Mouse (Mus musculus): Measurements from ENCODE around the gene Cd93. TPM values are rescaled to one million over a fixed set of nuclear protein-coding genes. Genes with fewer than 3 reads are reported as not detected.

Gene Cd93
- polyA plus RNA-seq, 1 experiment from 2014 or later, result 7.4 TPM

- Histone ChIP-seq H3K27me3 (peaks cover 46% of the 10 kb centered on the region), H3K9ac (no peak overlapping the region), H3K4me3 (no peak overlapping the region), H3K36me3 (no peaks in the 10 kb centered on the region), H3K27ac (no peak overlapping the region), H3K9me3 (replicated peaks) (no peaks in the 10 kb centered on the region), H3K4me2 (replicated peaks) (peak overlapping the region; percentile 63; the same call in 1 of the 2 replicates), H3K4me1 (peaks cover 29% of the 10 kb centered on the region)
- 0 out of 2 replicates have a peak, but pooled peaks have one; percentile 7 for ATAC-seq (ENCODE audit: low FRiP score)
- WGBS, result 9% methylated on average over 6 of the region's 6 CpGs
Observed at GRCm38 (mm10) chr2:148408761-148409120, 34.6 kb downstream of the Cd93 start.

GRCm38 (mm10) chr2:148407870-148408760 lies 35.2 kb downstream of the Cd93 start, which contains the start of gene Thbd:
Gene Thbd (minus strand): TSS chr2:148408188.
- H3K9ac ChIP-seq, result peak within 1 kb of the TSS; percentile 20
- H3K4me1 ChIP-seq, result peaks cover 29% of the 10 kb centered on the region
- 2% methylated on average over 35 of the region's 35 CpGs for whole genome bisulfite sequencing
- H3K9me3 ChIP-seq (replicated peaks), result no peaks in the 10 kb centered on the region
- peak; percentile 66 for ATAC-seq (ENCODE audit: low FRiP score)
- H3K4me3 ChIP-seq, result peak within 1 kb of the TSS; percentile 35
- H3K4me2 ChIP-seq (replicated peaks), result peak within 1 kb of the TSS; percentile 63
- peaks cover 46% of the 10 kb centered on the region for H3K27me3 ChIP-seq
- H3K36me3 ChIP-seq, result no peaks in the 10 kb centered on the region
- no peak within 1 kb of the TSS for H3K27ac ChIP-seq

GRCm38 (mm10) chr2:148406971-148407869 lies 36.1 kb downstream of the Cd93 start:
- ATAC-seq (ENCODE audit: low FRiP score), result peak; percentile 58
- peak overlapping the region; percentile 63 for H3K4me2 ChIP-seq (replicated peaks)
- peak overlapping the region; percentile 20 for H3K9ac ChIP-seq
- no peak overlapping the region for H3K27ac ChIP-seq
- no peaks in the 10 kb centered on the region for H3K9me3 ChIP-seq (replicated peaks)
- 6% methylated on average over 55 of the region's 55 CpGs for WGBS
- peaks cover 49% of the 10 kb centered on the region for H3K27me3 ChIP-seq
- H3K4me1 ChIP-seq, result peaks cover 29% of the 10 kb centered on the region
- peak overlapping the region; percentile 35 for H3K4me3 ChIP-seq
- H3K36me3 ChIP-seq, result no peaks in the 10 kb centered on the region

- Histone ChIP-seq H3K4me2 (replicated peaks) (peak overlapping the region; percentile 63), H3K9ac (no peak overlapping the region), H3K27me3 (peaks cover 50% of the 10 kb centered on the region)
Observed at GRCm38 (mm10) chr2:148406160-148406970, 37.0 kb downstream of the Cd93 start.

GRCm38 (mm10) chr2:148404906-148405305 lies 38.5 kb downstream of the Cd93 start:
- no peak overlapping the region for H3K4me3 ChIP-seq
- no peak overlapping the region for H3K27ac ChIP-seq
- no peak for ATAC-seq (ENCODE audit: low FRiP score)
- no peaks in the 10 kb centered on the region for H3K36me3 ChIP-seq
- H3K9me3 ChIP-seq (replicated peaks), result no peaks in the 10 kb centered on the region
- 74% methylated on average over 5 of the region's 5 CpGs for WGBS
- H3K4me2 ChIP-seq (replicated peaks), result no peak overlapping the region
- peaks cover 50% of the 10 kb centered on the region for H3K27me3 ChIP-seq
- H3K9ac ChIP-seq, result no peak overlapping the region
- peaks cover 29% of the 10 kb centered on the region for H3K4me1 ChIP-seq

More at GRCm38 (mm10) chr2:148406160-148406970, 37.0 kb downstream of the Cd93 start:
- Histone ChIP-seq H3K4me3 (peak overlapping the region; percentile 35), H3K4me1 (peaks cover 29% of the 10 kb centered on the region), H3K9me3 (replicated peaks) (no peaks in the 10 kb centered on the region), H3K27ac (no peak overlapping the region), H3K36me3 (no peaks in the 10 kb centered on the region)
- WGBS, result 12% methylated on average over 34 of the region's 34 CpGs
- peak; percentile 15; the same call in 1 of the 2 replicates for ATAC-seq (ENCODE audit: low FRiP score)

- H3K9ac ChIP-seq, result no peak overlapping the region
- H3K4me1 ChIP-seq, result peaks cover 14% of the 10 kb centered on the region
- H3K9me3 ChIP-seq (replicated peaks), result no peaks in the 10 kb centered on the region
- WGBS, result 96% methylated on average over 1 of the region's 1 CpGs
- peaks cover 38% of the 10 kb centered on the region for H3K27me3 ChIP-seq
- H3K4me2 ChIP-seq (replicated peaks), result no peak overlapping the region
- no peak for ATAC-seq (ENCODE audit: low FRiP score)
- no peak overlapping the region for H3K27ac ChIP-seq
- no peak overlapping the region for H3K4me3 ChIP-seq
- no peaks in the 10 kb centered on the region for H3K36me3 ChIP-seq
Observed at GRCm38 (mm10) chr2:148402227-148402626, 41.1 kb downstream of the Cd93 start.

GRCm38 (mm10) chr2:148398901-148399685 lies 44.3 kb downstream of the Cd93 start:
- Histone ChIP-seq H3K27ac (no peak overlapping the region), H3K27me3 (peaks cover 42% of the 10 kb centered on the region), H3K4me2 (replicated peaks) (no peak overlapping the region), H3K36me3 (no peaks in the 10 kb centered on the region), H3K9me3 (replicated peaks) (no peaks in the 10 kb centered on the region), H3K4me3 (no peak overlapping the region), H3K9ac (no peak overlapping the region), H3K4me1 (peaks cover 12% of the 10 kb centered on the region; the same call in 1 of the 2 replicates)
- ATAC-seq (ENCODE audit: low FRiP score), result no peak
- 93% methylated on average over 5 of the region's 5 CpGs for WGBS

- 85% methylated on average over 1 of the region's 1 CpGs for WGBS
- peaks cover 49% of the 10 kb centered on the region for H3K27me3 ChIP-seq
- no peak for ATAC-seq (ENCODE audit: low FRiP score)
- H3K9me3 ChIP-seq (replicated peaks), result no peaks in the 10 kb centered on the region
- peaks cover 12% of the 10 kb centered on the region; the same call in 1 of the 2 replicates for H3K4me1 ChIP-seq
- H3K4me3 ChIP-seq, result no peak overlapping the region
- H3K9ac ChIP-seq, result no peak overlapping the region
- H3K4me2 ChIP-seq (replicated peaks), result no peak overlapping the region
- no peaks in the 10 kb centered on the region for H3K36me3 ChIP-seq
- no peak overlapping the region for H3K27ac ChIP-seq
Observed at GRCm38 (mm10) chr2:148397784-148398100, 45.6 kb downstream of the Cd93 start.

GRCm38 (mm10) chr2:148397015-148397783 lies 46.2 kb downstream of the Cd93 start:
- no peak overlapping the region for H3K27ac ChIP-seq
- H3K27me3 ChIP-seq, result peaks cover 45% of the 10 kb centered on the region
- no peaks in the 10 kb centered on the region for H3K9me3 ChIP-seq (replicated peaks)
- H3K4me3 ChIP-seq, result no peak overlapping the region
- no peak overlapping the region for H3K4me2 ChIP-seq (replicated peaks)
- peaks cover 12% of the 10 kb centered on the region; the same call in 1 of the 2 replicates for H3K4me1 ChIP-seq
- ATAC-seq (ENCODE audit: low FRiP score), result no peak
- WGBS, result 75% methylated on average over 11 of the region's 11 CpGs
- H3K9ac ChIP-seq, result no peak overlapping the region
- no peaks in the 10 kb centered on the region for H3K36me3 ChIP-seq

- Histone ChIP-seq H3K9ac (no peak overlapping the region), H3K4me3 (0 out of 2 replicates have a peak overlapping the region, but pooled peaks have one; percentile 61), H3K36me3 (no peaks in the 10 kb centered on the region), H3K4me2 (replicated peaks) (peak overlapping the region; percentile 98), H3K27me3 (peaks cover 44% of the 10 kb centered on the region), H3K4me1 (peaks cover 12% of the 10 kb centered on the region; the same call in 1 of the 2 replicates), H3K27ac (no peak overlapping the region), H3K9me3 (replicated peaks) (no peaks in the 10 kb centered on the region)
- WGBS, result 65% methylated on average over 10 of the region's 10 CpGs
- ATAC-seq (ENCODE audit: low FRiP score), result no peak; the same call in 1 of the 2 replicates
Observed at GRCm38 (mm10) chr2:148396209-148396608, 47.2 kb downstream of the Cd93 start.

Measured in hindbrain, embryonic 12.5 days (tissue).